8 mouse cellular contexts compared by ENCODE assay signal in genomic region chr19:34921253-34921651, GRCm38 (mm10). TPM values are rescaled to one million over a fixed set of nuclear protein-coding genes. Genes with fewer than 3 reads are reported as not detected.
A peak's percentile ranks its signal among the peaks of the same experiment; 100 is the strongest.
DNase-seq lines count a peak whose midpoint lies in the region; ATAC-seq and TF ChIP-seq lines count a peak whose summit lies in the region.

No protein-coding gene starts in this region.

- TF ChIP-seq POLR2A in liver, adult 2 months (IDR thresholded peaks at IDR 0.05; ENCODE audit: extremely low read depth, insufficient read depth, low read length): no peak

- TF ChIP-seq CTCF in Patski (IDR thresholded peaks at IDR 0.05): peak; percentile 60
- TF ChIP-seq CTCF in liver, adult 2 months (IDR thresholded peaks at IDR 0.05; ENCODE audit: low read depth, low read length): no peak

- POLR2A ChIA-PET in Patski (lab: Charles Lee): no interaction called here

- WGBS in liver, adult 2 months: 27% methylated on average over 7 of the region's 7 CpGs

- H3K4me1 ChIP-seq in liver, adult 2 months (ENCODE audit: control insufficient read depth, insufficient read depth, low read length): peaks cover 1% of the 10 kb centered on the region; the same call in 1 of the 2 replicates

- peak; percentile 10 to 16 for DNase-seq in layer of hippocampus, postnatal 10 days (ENCODE audit: low spot score in 2 of 2)
- no peak for DNase-seq in layer of hippocampus, adult 8-10 months (ENCODE audit: low spot score in 2 of 2)
- DNase-seq in Patski (ENCODE audit: low read depth, low spot score): no peak
- no peak for DNase-seq in liver, adult 2 months (ENCODE audit: extremely low read depth, low read depth, low spot score)
- peak; percentile 36 for DNase-seq in retina, postnatal 1 day
- DNase-seq in yolk sac, embryonic 10.5 days (ENCODE audit: low spot score): no peak
- no peak for DNase-seq in right cerebral cortex, postnatal 25 days

- H3K27me3 ChIP-seq in Patski: peaks cover 2% of the 10 kb centered on the region
- H3K27me3 ChIP-seq in liver, adult 2 months (ENCODE audit: control insufficient read depth, insufficient read depth, low read length): no peaks in the 10 kb centered on the region

- ATAC-seq in Patski: peak; percentile 8
- ATAC-seq in erythroid progenitor cell, adult 5-6 weeks (replicated peaks; ENCODE audit: low FRiP score, poor library complexity, severe bottlenecking): 0 out of 2 replicates have a peak, but pooled peaks have one; percentile 11

- H3K36me3 ChIP-seq in liver, adult 2 months (ENCODE audit: control insufficient read depth, insufficient read depth, low read length): no peaks in the 10 kb centered on the region

- CTCF ChIA-PET in Patski (lab: Charles Lee): interaction anchor here (1.2 kb wide), 1 partner anchor 91 kb away, joined by 3 read pairs; no protein-coding TSS in a partner anchor

- H3K9ac ChIP-seq in liver, adult 2 months (ENCODE audit: low read depth, low read length): no peak overlapping the region

- in situ Hi-C loops in Patski (cut with MboI; ENCODE audit: low pct_unique_long_range_greater_than_20kb): no loop called here

- no peak overlapping the region for H3K27ac ChIP-seq in liver, adult 2 months (replicated peaks; ENCODE audit: insufficient read depth, low read depth, low read length)

- peak overlapping the region; percentile 65; the same call in 1 of the 2 replicates for H3K4me3 ChIP-seq in liver, adult 2 months (ENCODE audit: insufficient read depth, low read depth, low read length)

- H3K79me2 ChIP-seq in liver, adult 2 months (ENCODE audit: control insufficient read depth, insufficient read depth, low read length): no peaks in the 10 kb centered on the region; the same call in 1 of the 2 replicates

RNA-seq across cellular contexts. Expression of gene Kif20b, which starts 0.9 kb away (rescaled TPM):
- 1 to 10 TPM; 2.6 to 2.8 TPM for total RNA-seq in layer of hippocampus, postnatal 10 days (2021)
- 1 to 10 TPM in 3 of 4 experiments, under 1 TPM in 1; 0.68 to 1.7 (median 1.4) TPM for total RNA-seq in layer of hippocampus, adult 8-10 months (2022)
- 34.1 TPM for polyA plus RNA-seq in Patski (2021)
- total RNA-seq in erythroid progenitor cell, adult 5-6 weeks (2015; ENCODE audit: low replicate concordance): 189 and 228 TPM in 2 replicates
- total RNA-seq in erythroid progenitor cell, adult 5-6 weeks (2017; ENCODE audit: low replicate concordance): 257 and 330 TPM in 2 replicates
- total RNA-seq in liver, adult 2 months (2014; rRNA removed): 0.65 and 0.94 TPM in 2 replicates
- not detected in 2 replicates for polyA plus RNA-seq in liver, adult 2 months (2012; rRNA removed)

RNA-seq across cellular contexts. Expression of gene Pank1, which starts 42.0 kb away (rescaled TPM):
- total RNA-seq in layer of hippocampus, postnatal 10 days (2021): 10 to 100 TPM; 18.4 to 18.7 TPM
- total RNA-seq in layer of hippocampus, adult 8-10 months (2022): 10 to 100 TPM; 17.0 to 20.8 (median 19.8) TPM
- 21.2 TPM for polyA plus RNA-seq in Patski (2021)
- 2.9 and 4.0 TPM in 2 replicates for total RNA-seq in erythroid progenitor cell, adult 5-6 weeks (2015; ENCODE audit: low replicate concordance)
- total RNA-seq in erythroid progenitor cell, adult 5-6 weeks (2017; ENCODE audit: low replicate concordance): 0.39 and 2.2 TPM in 2 replicates
- total RNA-seq in liver, adult 2 months (2014; rRNA removed): 196 and 259 TPM in 2 replicates
- polyA plus RNA-seq in liver, adult 2 months (2012; rRNA removed): 14.1 and 18.8 TPM in 2 replicates

Comparison
In these comparisons a context has a peak if more than half of its experiments do, and no peak if none do; other contexts are left out.
1. DNase-seq: peak in layer of hippocampus, postnatal 10 days (2 of 2) and retina, postnatal 1 day (single experiment); none in layer of hippocampus, adult 8-10 months (0 of 2), Patski (single experiment), liver, adult 2 months (single experiment), yolk sac, embryonic 10.5 days (single experiment) and right cerebral cortex, postnatal 25 days (single experiment).
2. RNA of gene Kif20b, which starts 0.9 kb away (total RNA-seq): 189 to 330 TPM in erythroid progenitor cell, adult 5-6 weeks; 2.6 to 2.8 TPM in layer of hippocampus, postnatal 10 days, 0.68 to 1.7 TPM in layer of hippocampus, adult 8-10 months and 0.65 to 0.94 TPM in liver, adult 2 months; every median in the first group is over 10 times any median in the second.